ENCODE assay signal across 8 mouse cellular contexts in the genomic region with DNA sequence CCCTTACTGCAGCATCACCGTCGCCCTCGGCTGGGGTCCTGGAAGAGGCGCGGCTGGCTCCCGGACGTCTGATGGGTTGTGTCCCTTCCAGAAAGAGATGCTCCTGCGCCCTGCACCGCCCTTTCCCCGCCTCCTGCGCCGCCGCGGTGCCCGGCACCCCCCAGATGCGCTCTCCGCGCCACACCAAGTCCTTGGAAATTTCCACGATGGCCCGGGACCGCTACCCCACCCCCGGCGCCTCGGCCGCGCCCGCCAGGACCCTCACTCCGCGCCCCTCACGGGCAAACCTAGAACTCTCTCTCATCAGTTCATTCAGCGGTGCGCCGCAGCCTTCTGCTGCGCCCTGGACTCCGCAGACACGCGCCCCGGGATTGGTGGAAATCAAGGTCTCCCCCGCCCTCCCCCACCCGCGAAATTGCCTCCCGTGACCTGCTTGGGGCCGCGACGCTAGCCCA. TPM values are rescaled to one million over a fixed set of nuclear protein-coding genes. Genes with fewer than 3 reads are reported as not detected.
DNase-seq lines count a peak whose midpoint lies in the region; ATAC-seq and TF ChIP-seq lines count a peak whose summit lies in the region.

A gene (minus strand): TSS at position 377 of the 455 bp plus-strand sequence.

- peak within 1 kb of the TSS; percentile 50 for H3K4me3 ChIP-seq in heart, postnatal 0 days (ENCODE audit: low read depth, low read length)
- H3K4me3 ChIP-seq in macrophage (ENCODE audit: inconsistent target): peak within 1 kb of the TSS; percentile 8
- peak within 1 kb of the TSS; percentile 53 for H3K4me3 ChIP-seq in small intestine, adult 2 months (ENCODE audit: low read depth, low read length)

- TF ChIP-seq EP300 in heart, postnatal 0 days (IDR thresholded peaks at IDR 0.05; ENCODE audit: low read depth): no peak

- ATAC-seq in heart, postnatal 0 days (ENCODE audit: insufficient read depth, low read depth): peak; percentile 24; the same call in 1 of the 2 replicates

- H3K79me2 ChIP-seq in macrophage (ENCODE audit: inconsistent target): no peaks in the 10 kb centered on the region

- under 1% methylated on average over 45 of the region's 45 CpGs for WGBS in heart, postnatal 0 days
- WGBS in macrophage (ENCODE audit: missing documents): 2% methylated on average over 45 of the region's 45 CpGs
- 3% methylated on average over 45 of the region's 45 CpGs for WGBS in small intestine, adult 2 months

- H3K27ac ChIP-seq in heart, postnatal 0 days (ENCODE audit: low read depth): no peak within 1 kb of the TSS
- H3K27ac ChIP-seq in macrophage: no peak within 1 kb of the TSS
- no peak within 1 kb of the TSS for H3K27ac ChIP-seq in small intestine, adult 2 months (ENCODE audit: insufficient read depth, low read depth, low read length)

- no peak within 1 kb of the TSS; the same call in 1 of the 2 replicates for H3K9ac ChIP-seq in heart, postnatal 0 days (replicated peaks; ENCODE audit: low read depth, low read length)

- H3K36me3 ChIP-seq in heart, postnatal 0 days (replicated peaks; ENCODE audit: control insufficient read depth, insufficient read depth, low read length): no peaks in the 10 kb centered on the region
- no peaks in the 10 kb centered on the region for H3K36me3 ChIP-seq in macrophage (ENCODE audit: inconsistent target)
- H3K36me3 ChIP-seq in small intestine, adult 2 months (ENCODE audit: control insufficient read depth, insufficient read depth, low read length): no peaks in the 10 kb centered on the region

- TF ChIP-seq CTCF in heart, postnatal 0 days (IDR thresholded peaks at IDR 0.05; ENCODE audit: low read depth): no peak
- no peak for TF ChIP-seq CTCF in small intestine, adult 2 months (IDR thresholded peaks at IDR 0.05; ENCODE audit: extremely low read depth, insufficient read length, insufficient replicate concordance, low read depth, low read length)

- H3K4me2 ChIP-seq in heart, postnatal 0 days (ENCODE audit: low read depth, low read length): peak within 1 kb of the TSS; percentile 98

- peaks cover 24% of the 10 kb centered on the region for H3K27me3 ChIP-seq in heart, postnatal 0 days (ENCODE audit: control insufficient read depth, insufficient read depth, low read length)
- H3K27me3 ChIP-seq in small intestine, adult 2 months (ENCODE audit: control insufficient read depth, insufficient read depth, low read length): 0 out of 2 replicates have a peak, but pooled peaks cover 3% of the 10 kb centered on the region

- peaks cover 7% of the 10 kb centered on the region; the same call in 1 of the 2 replicates for H3K4me1 ChIP-seq in heart, postnatal 0 days (ENCODE audit: control insufficient read depth, insufficient read depth)
- no peaks in the 10 kb centered on the region for H3K4me1 ChIP-seq in small intestine, adult 2 months (ENCODE audit: control insufficient read depth, insufficient read depth, insufficient read length, low read length)

- no peak for TF ChIP-seq POLR2A in small intestine, adult 2 months (IDR thresholded peaks at IDR 0.05; ENCODE audit: low read depth, low read length)

- DNase-seq in CD4-positive helper T cell, adult 2 months (ENCODE audit: low read depth, low spot score): peak; percentile 68
- DNase-seq in ES-CJ7 (ENCODE audit: low read depth, low spot score): peak; percentile 64
- DNase-seq in embryo, embryonic 10.5 days (ENCODE audit: low spot score): peak; percentile 71
- no peak for DNase-seq in heart, postnatal 0 days (ENCODE audit: low spot score)
- DNase-seq in layer of hippocampus, adult 9-11 months: peak; percentile 41
- DNase-seq in ovary, adult 18-20 months (ENCODE audit: low spot score): no peak

- no peaks in the 10 kb centered on the region for H3K9me3 ChIP-seq in heart, postnatal 0 days (replicated peaks; ENCODE audit: control insufficient read depth, low read length)

RNA-seq across cellular contexts. Expression of the gene that starts here (rescaled TPM):
- total RNA-seq in heart, postnatal 0 days (2014; rRNA removed; ENCODE audit: low replicate concordance): 0.04 and 3.5 TPM in 2 replicates
- polyA plus RNA-seq in heart, postnatal 0 days (2015; fragmentation: Nextera tagmentation; extraction: Ambion mirVana): 0.30 and 0.33 TPM in 2 replicates
- total RNA-seq in macrophage (2018; cell fraction: chromatin; rRNA removed): under 1 TPM in 12 of 26 experiments, not detected in 14; 0.07 to 0.69 (median 0.16) TPM
- 1 to 10 TPM in 1 of 26 experiments, under 1 TPM in 24, not detected in 1; 0.04 to 1.1 (median 0.14) TPM for total RNA-seq in macrophage (2018; cell fraction: cytosol; rRNA removed)
- total RNA-seq in macrophage (2018; cell fraction: nucleus; rRNA removed): under 1 TPM; 0.06 to 1.00 (median 0.24) TPM
- 0.02 to 0.13 TPM (median 0.11 TPM) in 3 replicates for polyA plus RNA-seq in macrophage (2018)
- polyA plus RNA-seq in small intestine, adult 2 months (2012; rRNA removed): 0.05 and 0.19 TPM in 2 replicates

Comparison
In these comparisons a context has a peak if more than half of its experiments do, and no peak if none do; other contexts are left out.
1. DNase-seq: peak in CD4-positive helper T cell, adult 2 months (single experiment), ES-CJ7 (single experiment), embryo, embryonic 10.5 days (single experiment) and layer of hippocampus, adult 9-11 months (single experiment); none in heart, postnatal 0 days (single experiment) and ovary, adult 18-20 months (single experiment).
2. Peak in every context shown above with its lines, with median percentiles within 50 percentile points of each other: H3K4me3 ChIP-seq.